Mouse (Mus musculus): ENCODE measurements at regions not wholly inside any gene's neighbourhood (a gene's known extent, or its start where the extent isn't known, plus 50 kb on each side); places are given as distances from the start of the nearest gene placed in this dataset.

GRCm38 (mm10) chr11:32902923-32903322 is 78.5 kb upstream of the Smim23 start:
- no peak overlapping the region for H3K27ac ChIP-seq
- WGBS: 54% methylated on average over 7 of the region's 10 CpGs

GRCm38 (mm10) chr11:32900437-32900836 is 76.0 kb upstream of the Smim23 start:
- WGBS: 84% methylated on average over 6 of the region's 6 CpGs
- Histone ChIP-seq H3K9me3 (ENCODE audit: low read length) (no peaks in the 10 kb centered on the region), H3K4me1 (ENCODE audit: insufficient read depth, low read length) (no peaks in the 10 kb centered on the region), H3K9ac (replicated peaks; ENCODE audit: low read length) (no peak overlapping the region), H3K4me2 (ENCODE audit: low read depth, low read length) (no peak overlapping the region), H3K4me3 (ENCODE audit: low read length) (no peak overlapping the region), H3K27me3 (ENCODE audit: insufficient read depth, low read length) (no peaks in the 10 kb centered on the region), H3K36me3 (ENCODE audit: insufficient read depth, low read length) (no peaks in the 10 kb centered on the region), H3K27ac (no peak overlapping the region)
- TF ChIP-seq CTCF (IDR thresholded peaks at IDR 0.05; ENCODE audit: low read depth): no peak
- DNase-seq (ENCODE audit: low spot score) (no peak), ATAC-seq (no peak)

More at GRCm38 (mm10) chr11:32902923-32903322, 78.5 kb upstream of the Smim23 start:
- ATAC-seq (peak; percentile 55; the same call in 1 of the 2 replicates), DNase-seq (ENCODE audit: low spot score) (no peak)
- no peak overlapping the region for H3K4me2 ChIP-seq (ENCODE audit: low read depth, low read length)
- H3K36me3 ChIP-seq (ENCODE audit: insufficient read depth, low read length): no peaks in the 10 kb centered on the region
- no peak overlapping the region for H3K9ac ChIP-seq (replicated peaks; ENCODE audit: low read length)
- H3K9me3 ChIP-seq (ENCODE audit: low read length): no peaks in the 10 kb centered on the region
- no peaks in the 10 kb centered on the region for H3K27me3 ChIP-seq (ENCODE audit: insufficient read depth, low read length)
- H3K4me3 ChIP-seq (ENCODE audit: low read length): no peak overlapping the region
- no peak for TF ChIP-seq CTCF (IDR thresholded peaks at IDR 0.05; ENCODE audit: low read depth)
- H3K4me1 ChIP-seq (ENCODE audit: insufficient read depth, low read length): no peaks in the 10 kb centered on the region; the same call in 1 of the 2 replicates

- no peak overlapping the region for H3K9ac ChIP-seq (replicated peaks; ENCODE audit: low read length)
- no peak for TF ChIP-seq CTCF (IDR thresholded peaks at IDR 0.05; ENCODE audit: low read depth)
- WGBS: 62% methylated on average over 13 of the region's 13 CpGs
These were observed 75.3 kb upstream of the Smim23 start for GRCm38 (mm10) chr11:32899604-32900216.

GRCm38 (mm10) chr11:32895400-32895799 is 71.0 kb upstream of the Smim23 start:
- H3K4me1 ChIP-seq (ENCODE audit: insufficient read depth, low read length): 0 out of 2 replicates have a peak, but pooled peaks cover 4% of the 10 kb centered on the region
- no peaks in the 10 kb centered on the region for H3K27me3 ChIP-seq (ENCODE audit: insufficient read depth, low read length)
- DNase-seq (ENCODE audit: low spot score) (no peak), ATAC-seq (no peak)
- H3K27ac ChIP-seq: no peak overlapping the region
- 0 out of 2 replicates have a peak, but pooled peaks have one; percentile 34 for TF ChIP-seq CTCF (IDR thresholded peaks at IDR 0.05; ENCODE audit: low read depth)
- H3K4me3 ChIP-seq (ENCODE audit: low read length): no peak overlapping the region
- no peaks in the 10 kb centered on the region for H3K9me3 ChIP-seq (ENCODE audit: low read length)
- H3K9ac ChIP-seq (replicated peaks; ENCODE audit: low read length): no peak overlapping the region
- H3K36me3 ChIP-seq (ENCODE audit: insufficient read depth, low read length): no peaks in the 10 kb centered on the region
- 83% methylated on average over 3 of the region's 3 CpGs for WGBS
- H3K4me2 ChIP-seq (ENCODE audit: low read depth, low read length): no peak overlapping the region

More at GRCm38 (mm10) chr11:32899604-32900216, 75.3 kb upstream of the Smim23 start:
- no peaks in the 10 kb centered on the region for H3K36me3 ChIP-seq (ENCODE audit: insufficient read depth, low read length)
- no peaks in the 10 kb centered on the region for H3K27me3 ChIP-seq (ENCODE audit: insufficient read depth, low read length)
- H3K4me3 ChIP-seq (ENCODE audit: low read length): no peak overlapping the region
- no peaks in the 10 kb centered on the region for H3K9me3 ChIP-seq (ENCODE audit: low read length)
- H3K27ac ChIP-seq: no peak overlapping the region
- no peak for ATAC-seq
- no peak overlapping the region for H3K4me2 ChIP-seq (ENCODE audit: low read depth, low read length)
- no peaks in the 10 kb centered on the region for H3K4me1 ChIP-seq (ENCODE audit: insufficient read depth, low read length)
- no peak for DNase-seq (ENCODE audit: low spot score)

- DNase-seq (ENCODE audit: low spot score) (no peak), ATAC-seq (0 out of 2 replicates have a peak, but pooled peaks have one; percentile 29)
- WGBS: 70% methylated on average over 11 of the region's 11 CpGs
- no peak overlapping the region for H3K4me3 ChIP-seq (ENCODE audit: low read length)
- no peaks in the 10 kb centered on the region for H3K9me3 ChIP-seq (ENCODE audit: low read length)
- no peak overlapping the region for H3K4me2 ChIP-seq (ENCODE audit: low read depth, low read length)
- 0 out of 2 replicates have a peak, but pooled peaks cover 4% of the 10 kb centered on the region for H3K4me1 ChIP-seq (ENCODE audit: insufficient read depth, low read length)
- TF ChIP-seq CTCF (IDR thresholded peaks at IDR 0.05; ENCODE audit: low read depth): no peak
- H3K36me3 ChIP-seq (ENCODE audit: insufficient read depth, low read length): no peaks in the 10 kb centered on the region
- no peak overlapping the region for H3K9ac ChIP-seq (replicated peaks; ENCODE audit: low read length)
- peak overlapping the region; percentile 15; the same call in 1 of the 2 replicates for H3K27ac ChIP-seq
- H3K27me3 ChIP-seq (ENCODE audit: insufficient read depth, low read length): no peaks in the 10 kb centered on the region
These were observed 68.9 kb upstream of the Smim23 start for GRCm38 (mm10) chr11:32893146-32893903.

- H3K9me3 ChIP-seq (ENCODE audit: low read length): no peaks in the 10 kb centered on the region
- 0 out of 2 replicates have a peak, but pooled peaks cover 4% of the 10 kb centered on the region for H3K4me1 ChIP-seq (ENCODE audit: insufficient read depth, low read length)
- H3K4me2 ChIP-seq (ENCODE audit: low read depth, low read length): no peak overlapping the region
- H3K4me3 ChIP-seq (ENCODE audit: low read length): no peak overlapping the region
- no peaks in the 10 kb centered on the region for H3K27me3 ChIP-seq (ENCODE audit: insufficient read depth, low read length)
- H3K9ac ChIP-seq (replicated peaks; ENCODE audit: low read length): no peak overlapping the region
- ATAC-seq (no peak), DNase-seq (ENCODE audit: low spot score) (no peak)
- 84% methylated on average over 5 of the region's 5 CpGs for WGBS
- H3K27ac ChIP-seq: peak overlapping the region; percentile 15; the same call in 1 of the 2 replicates
- no peaks in the 10 kb centered on the region for H3K36me3 ChIP-seq (ENCODE audit: insufficient read depth, low read length)
- TF ChIP-seq CTCF (IDR thresholded peaks at IDR 0.05; ENCODE audit: low read depth): no peak
These were observed 68.1 kb upstream of the Smim23 start for GRCm38 (mm10) chr11:32892496-32892895.
